Mouse (Mus musculus) cerebellum, adult 9-10 months (tissue): ENCODE data around the gene Icos.

ENCODE experiments used
- DNase-seq: peaks from one replicate; pipeline ENCODE4 v3.0.0; 2022

The Icos gene

GRCm38 (mm10) chr1:61042842-61043241 is 65.1 kb downstream of the Icos start:
- no peak for DNase-seq

GRCm38 (mm10) chr1:61046055-61046705 is 68.5 kb downstream of the Icos start:
- DNase-seq: no peak

GRCm38 (mm10) chr1:61047336-61047735 is 69.6 kb downstream of the Icos start:
- DNase-seq: no peak
